Mouse (Mus musculus) embryonic fibroblast, embryonic 13.5 days (primary cell): ENCODE data around the gene Klf13. TPM values are rescaled to one million over a fixed set of nuclear protein-coding genes. Genes with fewer than 3 reads are reported as not detected.

Source experiments
- H3K27ac ChIP-seq: 2 replicates; pipeline ENCODE4 v1.5.1; 2012; ENCODE audit warnings: low read length, control low read depth, inconsistent platforms; ENCODE audit not compliant: insufficient read depth
- H3K4me1 ChIP-seq: 2 replicates; pipeline ENCODE4 v1.6.1; 2011; ENCODE audit warnings: low read length; ENCODE audit not compliant: control insufficient read depth, insufficient read depth
- H3K4me3 ChIP-seq: 2 replicates; pipeline ENCODE4 v1.5.1; 2011; ENCODE audit warnings: mild to moderate bottlenecking, control low read depth, low read length; ENCODE audit not compliant: insufficient read depth
- CTCF ChIP-seq: IDR thresholded peaks from 2 replicates; pipeline ENCODE4 v1.5.1; 2011; ENCODE audit warnings: mild to moderate bottlenecking, control low read depth, low read length, moderate library complexity, borderline replicate concordance; ENCODE audit not compliant: insufficient read depth
- POLR2A ChIP-seq: IDR thresholded peaks from 2 replicates; pipeline ENCODE4 v1.6.1; 2011; ENCODE audit warnings: low read depth, mild to moderate bottlenecking, control low read depth, low read length, moderate library complexity
- polyA plus RNA-seq: library from polyadenylated mRNA; stranded (reverse); fragments of >200 nt; gene quantifications from 2 replicates; pipeline ENCODE4 v1.2.4, GENCODE M21; 2011; ENCODE audit warnings: low read depth; ENCODE audit not compliant: missing spikeins, insufficient read length

The Klf13 gene
- polyA plus RNA-seq, 1 experiment = 34.6 TPM

DNA sequence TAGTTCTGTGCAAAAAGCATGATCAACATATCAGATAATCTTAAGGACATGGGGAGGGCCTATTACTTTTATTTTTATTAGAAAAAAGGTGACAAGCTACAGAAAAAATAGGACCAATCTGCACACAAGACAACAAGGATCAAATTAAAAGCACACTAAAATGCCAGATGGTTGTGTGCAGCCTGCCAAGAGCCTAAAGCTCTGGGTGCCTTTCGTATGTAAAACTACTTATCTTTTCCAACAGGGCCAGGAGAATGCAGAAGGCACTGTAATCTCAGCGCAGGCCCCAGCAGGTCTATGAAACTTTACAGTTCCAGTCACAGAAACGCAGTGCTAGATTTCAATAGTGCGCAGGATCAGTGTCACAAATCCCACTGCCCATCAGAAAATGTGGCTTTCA is 45.0 kb downstream of the Klf13 start:
- no peak for TF ChIP-seq POLR2A
- TF ChIP-seq CTCF = no peak

DNA sequence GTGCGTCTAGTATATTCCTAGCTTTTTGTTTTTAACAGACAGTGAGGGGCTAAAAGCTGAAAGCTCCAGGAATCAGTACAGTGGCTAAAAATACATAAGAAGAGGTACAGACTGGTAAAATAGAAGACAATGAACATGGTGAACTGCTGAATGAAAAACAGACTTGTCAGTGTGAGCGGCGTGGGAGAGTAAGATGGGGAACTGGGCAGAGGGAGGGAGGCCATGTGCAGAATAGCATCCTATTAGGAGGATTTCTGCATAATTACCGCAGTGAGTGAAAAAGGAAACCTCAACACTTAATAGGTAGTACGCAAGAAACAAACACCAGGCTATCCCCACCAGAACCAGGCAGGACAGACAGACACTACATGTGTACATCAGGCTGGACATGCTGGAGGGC is 45.5 kb downstream of the Klf13 start:
- H3K4me1 ChIP-seq = peaks cover 17% of the 10 kb centered on the region
- no peak overlapping the region for H3K27ac ChIP-seq
- TF ChIP-seq POLR2A = no peak
- no peak for TF ChIP-seq CTCF
- no peak overlapping the region for H3K4me3 ChIP-seq

More for the DNA sequence above, 45.0 kb downstream of the Klf13 start:
- no peak overlapping the region for H3K4me3 ChIP-seq
- H3K4me1 ChIP-seq = peaks cover 15% of the 10 kb centered on the region
- H3K27ac ChIP-seq = no peak overlapping the region

DNA sequence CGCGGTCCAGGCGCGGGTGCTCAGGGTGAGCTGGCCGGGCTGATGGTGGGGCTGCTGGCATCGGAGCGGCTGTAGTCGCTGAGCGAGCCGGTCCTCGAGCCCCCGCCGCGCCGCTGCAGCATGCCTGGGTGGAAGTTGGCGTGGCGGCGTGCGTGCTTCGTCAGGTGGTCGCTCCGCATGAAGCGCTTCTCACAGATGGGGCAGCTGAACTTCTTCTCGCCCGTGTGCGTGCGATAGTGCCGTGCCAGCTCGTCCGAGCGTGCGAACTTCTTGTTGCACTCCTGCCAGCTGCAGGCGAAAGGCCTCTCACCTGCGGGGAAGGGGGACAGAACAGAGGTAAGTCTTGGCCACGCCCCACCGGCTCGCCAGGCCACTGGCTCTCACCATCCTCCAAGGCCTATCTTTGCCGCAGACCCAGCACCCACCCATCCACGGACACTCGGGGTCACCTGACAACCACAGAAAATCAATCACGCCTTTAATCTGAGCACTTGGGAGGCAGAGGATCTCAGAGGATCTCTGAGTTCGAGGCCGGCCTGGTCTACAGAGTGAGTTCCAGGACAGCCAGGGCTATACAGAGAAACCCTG is 47.1 kb downstream of the Klf13 start:
- no peak overlapping the region for H3K27ac ChIP-seq
- peaks cover 13% of the 10 kb centered on the region for H3K4me1 ChIP-seq
- no peak overlapping the region for H3K4me3 ChIP-seq
- no peak for TF ChIP-seq POLR2A
- TF ChIP-seq CTCF = no peak

DNA sequence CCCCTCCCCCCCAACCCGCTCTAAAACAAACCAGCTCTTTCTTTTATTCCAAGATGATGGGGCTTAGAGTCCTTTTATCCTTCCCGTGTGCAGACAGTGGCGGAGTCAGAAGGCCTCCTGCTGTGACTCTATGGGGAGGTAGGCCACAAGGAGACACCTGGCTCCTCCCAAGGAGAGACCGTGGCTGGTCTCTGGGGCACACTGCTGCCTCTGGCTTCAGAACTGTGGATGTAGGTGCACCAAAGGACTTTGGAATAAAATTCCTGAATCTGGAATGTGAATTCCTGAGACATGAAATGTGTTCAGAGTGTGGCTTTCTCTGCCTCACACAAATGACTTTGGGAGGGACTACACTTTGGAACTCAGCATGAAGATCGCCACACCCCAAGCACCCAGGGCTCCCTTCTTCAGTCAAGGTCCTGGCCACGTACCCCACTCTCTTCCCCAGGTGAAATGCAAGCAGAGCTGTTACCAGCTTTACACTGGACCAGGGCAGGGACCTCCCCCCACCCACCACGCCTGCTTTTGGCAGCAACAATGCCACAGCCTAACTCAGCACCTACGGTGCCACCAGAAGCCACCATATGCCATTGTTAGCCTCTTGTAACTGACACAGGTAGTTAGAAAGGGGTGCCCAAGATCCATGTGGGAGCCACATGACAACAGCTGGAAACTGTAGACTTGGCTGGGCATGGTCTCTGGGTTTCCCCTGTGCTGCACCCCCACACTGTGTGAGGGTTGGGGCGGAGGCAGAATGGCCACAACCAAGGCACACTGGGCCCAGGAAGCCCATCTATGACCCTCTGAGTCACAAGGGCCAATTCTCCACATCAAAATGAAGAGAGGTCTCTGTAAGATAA is 49.4 kb downstream of the Klf13 start:
- H3K4me3 ChIP-seq = no peak overlapping the region
- TF ChIP-seq POLR2A = no peak
- TF ChIP-seq CTCF = no peak
- peaks cover 13% of the 10 kb centered on the region for H3K4me1 ChIP-seq
- H3K27ac ChIP-seq = peak overlapping the region; percentile 37

DNA sequence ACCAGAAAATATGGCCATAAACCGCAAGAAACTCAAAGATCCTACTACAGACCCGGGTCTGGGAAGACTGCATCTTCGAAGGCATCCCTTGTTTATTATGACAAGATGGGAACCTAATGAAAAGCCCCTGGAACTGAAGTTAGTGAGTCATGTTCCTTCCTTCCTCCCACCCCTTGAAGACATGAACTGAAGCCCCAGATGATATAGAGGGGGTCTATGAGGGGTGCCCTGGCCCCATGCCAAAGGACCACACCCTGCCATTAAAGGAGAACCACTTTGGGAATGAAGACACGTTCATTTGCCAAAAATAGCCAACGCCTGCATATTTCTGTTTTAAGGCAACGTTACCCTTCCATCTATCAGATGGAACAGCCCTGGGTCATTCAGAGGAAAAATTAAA is 50.0 kb downstream of the Klf13 start:
- no peak for TF ChIP-seq POLR2A
- TF ChIP-seq CTCF = no peak
- Histone ChIP-seq H3K4me1 (peaks cover 13% of the 10 kb centered on the region), H3K4me3 (no peak overlapping the region), H3K27ac (peak overlapping the region; percentile 57; the same call in 1 of the 2 replicates)

DNA sequence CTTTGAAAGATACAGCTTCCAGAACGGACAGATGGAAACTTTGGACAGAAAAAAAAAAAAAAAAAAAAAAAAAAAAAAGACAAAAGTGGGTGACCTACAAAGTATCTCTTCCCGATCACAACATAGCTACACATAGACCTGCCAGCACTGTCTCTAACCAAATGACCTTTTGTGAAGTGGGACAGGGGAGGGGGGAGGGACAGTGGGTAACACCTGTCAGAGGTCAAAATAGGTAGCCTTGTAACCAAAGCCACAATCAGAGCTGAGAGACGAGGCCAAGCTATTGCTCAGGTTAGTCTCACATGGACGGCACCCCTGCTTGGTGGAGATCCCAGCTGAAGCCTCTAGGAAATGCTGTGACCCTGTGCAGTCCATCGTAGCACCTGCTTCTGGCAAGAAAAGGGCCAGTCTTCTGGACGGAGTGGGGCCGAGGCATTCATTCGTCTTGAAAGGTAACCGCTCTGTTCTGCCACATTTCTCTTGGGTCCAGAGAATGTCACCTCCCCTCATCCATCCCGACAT is 51.1 kb downstream of the Klf13 start:
- Histone ChIP-seq H3K4me3 (no peak overlapping the region), H3K4me1 (peaks cover 13% of the 10 kb centered on the region), H3K27ac (peak overlapping the region; percentile 42)
- no peak for TF ChIP-seq CTCF
- no peak for TF ChIP-seq POLR2A

DNA sequence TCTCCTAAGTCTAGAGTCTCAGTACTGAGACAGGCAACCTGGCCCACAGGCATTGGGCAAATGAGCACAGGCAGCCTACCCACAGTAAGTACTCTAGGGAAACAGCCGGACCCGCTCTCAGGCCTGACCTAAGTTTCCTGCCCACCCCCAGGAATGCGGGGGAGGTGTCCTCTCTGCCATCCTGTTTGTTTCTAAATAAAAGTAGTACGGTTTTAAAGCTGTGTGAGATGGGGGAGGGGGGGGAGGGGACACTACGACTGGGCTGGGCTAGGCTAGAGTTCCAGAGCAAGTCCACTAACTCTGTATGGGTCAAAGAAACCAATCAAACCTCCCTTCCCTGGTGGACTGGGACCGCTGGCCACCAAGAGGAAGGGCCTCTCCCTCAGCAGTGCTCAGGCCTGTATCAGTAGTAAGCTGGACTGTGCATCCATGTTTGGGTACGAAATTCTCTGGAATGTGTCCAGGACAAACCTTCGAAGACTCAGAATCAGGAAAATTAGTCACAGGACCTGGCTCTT is 51.6 kb downstream of the Klf13 start:
- Histone ChIP-seq H3K4me1 (peaks cover 13% of the 10 kb centered on the region), H3K4me3 (no peak overlapping the region), H3K27ac (0 out of 2 replicates have a peak overlapping the region, but pooled peaks have one; percentile 2)
- no peak for TF ChIP-seq CTCF
- no peak for TF ChIP-seq POLR2A

DNA sequence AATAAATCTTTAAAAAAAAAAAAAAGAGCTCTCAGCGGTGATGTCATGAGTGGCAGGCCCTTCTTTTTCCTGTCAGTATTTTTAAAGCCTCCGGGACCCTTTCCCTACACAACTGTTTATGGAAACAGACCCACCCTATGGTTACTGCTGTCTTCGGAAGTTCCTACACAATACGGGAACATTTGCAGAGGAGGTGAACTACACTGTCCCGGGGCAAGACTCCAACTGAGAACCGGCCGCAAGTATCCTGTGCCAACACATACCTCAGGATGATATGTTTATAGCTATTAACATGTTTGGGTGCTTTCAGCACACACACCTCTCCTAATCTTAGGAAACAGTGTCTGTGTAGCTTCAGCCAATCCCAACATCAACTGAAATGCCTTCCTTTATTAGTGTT is 53.7 kb downstream of the Klf13 start:
- H3K4me3 ChIP-seq = no peak overlapping the region
- peaks cover 13% of the 10 kb centered on the region for H3K4me1 ChIP-seq
- no peak overlapping the region for H3K27ac ChIP-seq
- TF ChIP-seq CTCF (no peak), POLR2A (no peak)

DNA sequence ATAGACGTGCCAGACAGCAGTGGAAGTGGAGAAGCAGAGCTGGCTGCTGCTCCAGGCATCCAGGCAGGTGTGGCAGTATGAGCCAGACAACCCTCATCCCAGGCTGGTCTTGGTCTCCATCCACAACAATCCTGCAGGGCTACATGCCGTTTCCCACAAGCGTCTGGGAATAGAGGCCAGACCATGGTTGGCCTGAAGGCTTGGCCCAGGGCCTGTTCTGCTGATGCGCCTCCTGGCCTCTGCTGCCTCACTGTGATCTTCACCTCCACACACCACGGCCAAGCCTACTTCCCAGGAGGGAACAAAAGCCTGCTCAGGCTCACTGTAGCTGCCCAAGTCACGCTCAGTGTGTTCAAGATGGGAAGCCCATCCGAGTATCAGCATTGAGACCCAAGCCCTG is 56.0 kb downstream of the Klf13 start:
- TF ChIP-seq POLR2A = no peak
- TF ChIP-seq CTCF = no peak
- Histone ChIP-seq H3K4me1 (peaks cover 2% of the 10 kb centered on the region; the same call in 1 of the 2 replicates), H3K4me3 (no peak overlapping the region), H3K27ac (no peak overlapping the region)
